Mouse (Mus musculus) embryonic facial prominence, embryonic 11.5 days (tissue): Measurements from ENCODE around the gene Chaf1a. TPM values are rescaled to one million over a fixed set of nuclear protein-coding genes. Genes with fewer than 3 reads are reported as not detected.
"Not testable (repeated sequence)": the region's sequence is repeated elsewhere in the genome, so short reads cannot be mapped to it uniquely, and the experiment has no call there.

Experiments used
- ATAC-seq: fragments of 200-750 bp; cut with Nextera tagmentation; replicated peaks from 2 replicates; pipeline ENCODE4 v1.8.0; 2017; ENCODE audit warnings: low read depth; ENCODE audit not compliant: insufficient number of reproducible peaks, low FRiP score, low TSS enrichment
- DNase-seq: peaks from one replicate; pipeline ENCODE4 v3.0.0-alpha.2; 2015; ENCODE audit warnings: low spot score
- H3K27ac ChIP-seq: fragments of 300-500 bp; sonication (generic); replicated peaks from 2 replicates; pipeline ENCODE4 v1.5.1; 2014; ENCODE audit warnings: mild to moderate bottlenecking, low read depth, low read length, control low read depth
- H3K27me3 ChIP-seq: fragments of 300-500 bp; sonication (generic); 2 replicates; pipeline ENCODE4 v1.6.1; 2014; ENCODE audit warnings: mild to moderate bottlenecking, low read length, moderate library complexity, mixed read lengths; ENCODE audit not compliant: control insufficient read depth, insufficient read depth
- H3K36me3 ChIP-seq: fragments of 300-500 bp; sonication (generic); replicated peaks from 2 replicates; pipeline ENCODE4 v1.6.1; 2014; ENCODE audit warnings: low read depth, mild to moderate bottlenecking, low read length, moderate library complexity, mixed read lengths; ENCODE audit not compliant: control insufficient read depth, insufficient read depth
- H3K4me1 ChIP-seq: fragments of 300-500 bp; sonication (generic); 2 replicates; pipeline ENCODE4 v1.6.1; 2014; ENCODE audit warnings: low read length, mixed read lengths; ENCODE audit not compliant: control insufficient read depth, insufficient read depth
- H3K4me2 ChIP-seq: fragments of 300-500 bp; sonication (generic); 2 replicates; pipeline ENCODE4 v1.6.1; 2014; ENCODE audit warnings: low read depth, mild to moderate bottlenecking, control low read depth, low read length, moderate library complexity
- H3K4me3 ChIP-seq: fragments of 300-500 bp; sonication (generic); 2 replicates; pipeline ENCODE4 v1.5.1; 2014; ENCODE audit warnings: low read depth, low read length, control low read depth
- H3K9ac ChIP-seq: fragments of 300-500 bp; sonication (generic); replicated peaks from 2 replicates; pipeline ENCODE4 v1.6.1; 2014; ENCODE audit warnings: mild to moderate bottlenecking, control low read depth, low read length
- H3K9me3 ChIP-seq: fragments of 300-500 bp; sonication (generic); replicated peaks from 2 replicates; pipeline ENCODE4 v1.6.1; 2016; ENCODE audit warnings: mild to moderate bottlenecking, low read length, inconsistent platforms, mixed read lengths; ENCODE audit not compliant: control insufficient read depth
- WGBS: fragments of 180-500 bp; shearing (Covaris S2); extraction: QIAGEN DNeasy Blood & Tissue Kit; methylation state at CpG from one replicate; pipeline ENCODE4 v1.1.7; 2014; 5-methylcytosine and 5-hydroxymethylcytosine counted together
- polyA plus RNA-seq: library from polyadenylated mRNA; unstranded; fragments of >200 nt; fragmentation: Nextera tagmentation; extraction: Ambion mirVana; gene quantifications from 2 replicates; pipeline ENCODE4 v1.2.1, GENCODE M21; 2014

Chaf1a gene
- polyA plus RNA-seq, 1 experiment from 2014 or later, result 24.5 TPM

GRCm38 (mm10) chr17:56096883-56097282, 56.6 kb downstream of the Chaf1a start:
- DNase-seq (no peak), ATAC-seq (no peak)
- Histone ChIP-seq H3K27me3 (no peaks in the 10 kb centered on the region), H3K4me2 (no peak overlapping the region), H3K9me3 (no peaks in the 10 kb centered on the region), H3K27ac (no peak overlapping the region), H3K9ac (no peak overlapping the region), H3K4me3 (no peak overlapping the region), H3K4me1 (no peaks in the 10 kb centered on the region), H3K36me3 (peaks cover 25% of the 10 kb centered on the region)
- 88% methylated on average over 12 of the region's 12 CpGs for WGBS

GRCm38 (mm10) chr17:56098180-56098579, 57.9 kb downstream of the Chaf1a start:
- DNase-seq, result no peak
- no peaks in the 10 kb centered on the region for H3K9me3 ChIP-seq
- H3K27me3 ChIP-seq, result no peaks in the 10 kb centered on the region
- H3K4me3 ChIP-seq, result no peak overlapping the region
- no peak for ATAC-seq
- WGBS, result 94% methylated on average over 8 of the region's 8 CpGs
- no peak overlapping the region for H3K27ac ChIP-seq
- no peak overlapping the region; the same call in 1 of the 2 replicates for H3K4me2 ChIP-seq
- H3K36me3 ChIP-seq, result peaks cover 25% of the 10 kb centered on the region
- H3K9ac ChIP-seq, result no peak overlapping the region
- H3K4me1 ChIP-seq, result no peaks in the 10 kb centered on the region

GRCm38 (mm10) chr17:56098711-56099572, 58.7 kb downstream of the Chaf1a start:
- no peaks in the 10 kb centered on the region for H3K9me3 ChIP-seq
- DNase-seq, result no peak
- no peak overlapping the region for H3K27ac ChIP-seq
- H3K36me3 ChIP-seq, result peaks cover 25% of the 10 kb centered on the region
- no peak for ATAC-seq
- no peak overlapping the region for H3K4me3 ChIP-seq
- no peaks in the 10 kb centered on the region for H3K4me1 ChIP-seq
- H3K9ac ChIP-seq, result no peak overlapping the region
- whole genome bisulfite sequencing, result 90% methylated on average over 15 of the region's 15 CpGs
- H3K27me3 ChIP-seq, result no peaks in the 10 kb centered on the region
- H3K4me2 ChIP-seq, result no peak overlapping the region

GRCm38 (mm10) chr17:56100811-56101210, 60.6 kb downstream of the Chaf1a start:
- Histone ChIP-seq H3K9ac (no peak overlapping the region), H3K9me3 (no peaks in the 10 kb centered on the region), H3K27ac (no peak overlapping the region), H3K4me3 (no peak overlapping the region), H3K36me3 (peaks cover 25% of the 10 kb centered on the region), H3K4me1 (no peaks in the 10 kb centered on the region), H3K27me3 (no peaks in the 10 kb centered on the region), H3K4me2 (no peak overlapping the region)
- ATAC-seq (no peak), DNase-seq (no peak)
- 92% methylated on average over 3 of the region's 3 CpGs for WGBS

- whole genome bisulfite sequencing, result 92% methylated on average over 5 of the region's 5 CpGs
Observed at GRCm38 (mm10) chr17:56102158-56102557, 61.9 kb downstream of the Chaf1a start.

GRCm38 (mm10) chr17:56102927-56103326, 62.7 kb downstream of the Chaf1a start:
- no peak overlapping the region for H3K4me3 ChIP-seq
- ATAC-seq (no peak), DNase-seq (no peak)
- no peaks in the 10 kb centered on the region for H3K9me3 ChIP-seq
- H3K4me1 ChIP-seq, result no peaks in the 10 kb centered on the region
- H3K27ac ChIP-seq, result no peak overlapping the region
- H3K4me2 ChIP-seq, result no peak overlapping the region
- H3K36me3 ChIP-seq, result peaks cover 10% of the 10 kb centered on the region
- H3K27me3 ChIP-seq, result no peaks in the 10 kb centered on the region
- no peak overlapping the region for H3K9ac ChIP-seq
- 92% methylated on average over 9 of the region's 9 CpGs for WGBS

More at GRCm38 (mm10) chr17:56102158-56102557, 61.9 kb downstream of the Chaf1a start:
- no peak overlapping the region for H3K27ac ChIP-seq
- H3K4me2 ChIP-seq, result no peak overlapping the region
- no peak for ATAC-seq
- H3K4me3 ChIP-seq, result no peak overlapping the region
- no peak overlapping the region for H3K9ac ChIP-seq
- H3K27me3 ChIP-seq, result no peaks in the 10 kb centered on the region
- no peak for DNase-seq
- no peaks in the 10 kb centered on the region for H3K9me3 ChIP-seq
- peaks cover 15% of the 10 kb centered on the region for H3K36me3 ChIP-seq
- H3K4me1 ChIP-seq, result no peaks in the 10 kb centered on the region

- DNase-seq (no peak), ATAC-seq (no peak)
- H3K4me3 ChIP-seq, result no peak overlapping the region
- H3K9ac ChIP-seq, result no peak overlapping the region
- no peaks in the 10 kb centered on the region for H3K27me3 ChIP-seq
- no peaks in the 10 kb centered on the region for H3K4me1 ChIP-seq
- no peak overlapping the region for H3K4me2 ChIP-seq
- 94% methylated on average over 8 of the region's 8 CpGs for WGBS
- no peak overlapping the region for H3K27ac ChIP-seq
- no peaks in the 10 kb centered on the region for H3K9me3 ChIP-seq
- H3K36me3 ChIP-seq, result peaks cover 10% of the 10 kb centered on the region
Observed at GRCm38 (mm10) chr17:56103465-56104285, 63.4 kb downstream of the Chaf1a start.

- not testable (repeated sequence) for H3K27ac ChIP-seq, H3K27me3 ChIP-seq, ATAC-seq, H3K9ac ChIP-seq, H3K36me3 ChIP-seq, H3K4me3 ChIP-seq, H3K4me2 ChIP-seq, DNase-seq, H3K4me1 ChIP-seq, H3K9me3 ChIP-seq
- 89% methylated on average over 1 of the region's 5 CpGs for WGBS
Observed at GRCm38 (mm10) chr17:56104821-56105220, 64.6 kb downstream of the Chaf1a start.
